Mouse (Mus musculus): Measurements from ENCODE around the gene Mael.

The Mael gene

GRCm38 (mm10) chr1:166154162-166155112, 84.1 kb downstream of the Mael start:
- DNase-seq (ENCODE audit: extremely low spot score, low read depth, low spot score), result no peak

GRCm38 (mm10) chr1:166153351-166154120, 85.0 kb downstream of the Mael start:
- peak; percentile 76 for DNase-seq (ENCODE audit: extremely low spot score, low read depth, low spot score)

- DNase-seq (ENCODE audit: extremely low spot score, low read depth, low spot score), result no peak
Measured at GRCm38 (mm10) chr1:166152034-166152433, 86.5 kb downstream of the Mael start.

GRCm38 (mm10) chr1:166151341-166151740, 87.2 kb downstream of the Mael start:
- no peak for DNase-seq (ENCODE audit: extremely low spot score, low read depth, low spot score)
